Mouse (Mus musculus): ENCODE measurements around the gene Mcl1.

GRCm38 (mm10) chr3:95613996-95614395 lies 44.6 kb upstream of the Mcl1 start:
- no peak for TF ChIP-seq POLR2A (IDR thresholded peaks at IDR 0.05; ENCODE audit: extremely low read depth, insufficient read depth, low read length)
- no peak for TF ChIP-seq CTCF (IDR thresholded peaks at IDR 0.05; ENCODE audit: low read depth, low read length)

Measured in liver, adult 2 months (tissue).